Mouse (Mus musculus) ES-E14 (cell line): Measurements from ENCODE around the gene Selp. TPM values are rescaled to one million over a fixed set of nuclear protein-coding genes. Genes with fewer than 3 reads are reported as not detected.

Experiments used
- DNase-seq: peaks from one replicate; pipeline ENCODE4 v3.0.0-alpha.2; 2013; ENCODE audit warnings: low read depth, low spot score
- H3K27ac ChIP-seq: 2 replicates; pipeline ENCODE4 v1.5.1; 2012; ENCODE audit warnings: low read depth, mild to moderate bottlenecking, low read length, moderate library complexity, mixed read lengths; ENCODE audit not compliant: poor library complexity, insufficient read depth, severe bottlenecking
- H3K36me3 ChIP-seq: 2 replicates; pipeline ENCODE4 v1.6.1; 2012; ENCODE audit warnings: mild to moderate bottlenecking, low read length, moderate library complexity, mixed read lengths; ENCODE audit not compliant: control insufficient read depth, poor library complexity, insufficient read depth, severe bottlenecking
- H3K4me1 ChIP-seq, 2 experiments: fragments of 150-350 bp in 1 of 2; sonication (generic) in 1 of 2; 2 replicates each; pipeline ENCODE4 v1.6.1; 2012; ENCODE audit warnings: low read length in 2 of 2, mild to moderate bottlenecking in 1 of 2, mixed read lengths in 1 of 2; ENCODE audit not compliant: control insufficient read depth in 2 of 2, insufficient read depth in 2 of 2, poor library complexity in 1 of 2
- H3K4me3 ChIP-seq, 2 experiments: fragments of 150-350 bp in 1 of 2; sonication (generic) in 1 of 2; 2 replicates each; pipeline ENCODE4 v1.5.1; 2012; ENCODE audit warnings: low read length in 2 of 2, low read depth in 1 of 2, mild to moderate bottlenecking in 1 of 2, mixed read lengths in 1 of 2; ENCODE audit not compliant: insufficient read depth in 1 of 2, poor library complexity in 1 of 2, severe bottlenecking in 1 of 2
- H3K9ac ChIP-seq: 2 replicates; pipeline ENCODE4 v1.6.1; 2012; ENCODE audit warnings: low read depth, mild to moderate bottlenecking, low read length, mixed read lengths; ENCODE audit not compliant: poor library complexity, insufficient read depth, severe bottlenecking
- H3K9me3 ChIP-seq: fragments of 150-350 bp; sonication (generic); 2 replicates; pipeline ENCODE4 v1.6.1; 2012; ENCODE audit warnings: low read depth, mild to moderate bottlenecking, low read length; ENCODE audit not compliant: control insufficient read depth, insufficient read depth
- CHD2 ChIP-seq: IDR thresholded peaks from 2 replicates; pipeline ENCODE4 v1.6.1; 2014; ENCODE audit warnings: mild to moderate bottlenecking, low read depth, low read length, inconsistent platforms
- HCFC1 ChIP-seq: IDR thresholded peaks from 2 replicates; pipeline ENCODE4 v1.6.1; 2012; ENCODE audit warnings: low read length, inconsistent platforms, borderline replicate concordance; ENCODE audit not compliant: insufficient read depth
- MAFK ChIP-seq: IDR thresholded peaks from 2 replicates; pipeline ENCODE4 v1.6.1; 2014; ENCODE audit warnings: mild to moderate bottlenecking, low read depth, low read length, inconsistent platforms; ENCODE audit not compliant: insufficient read depth
- ZC3H11A ChIP-seq: IDR thresholded peaks from 2 replicates; pipeline ENCODE4 v1.6.1; 2012; ENCODE audit warnings: low read depth, mild to moderate bottlenecking, inconsistent platforms, low read length, borderline replicate concordance
- ZNF384 ChIP-seq: IDR thresholded peaks from 2 replicates; pipeline ENCODE4 v1.6.1; 2012; ENCODE audit warnings: low read depth, low read length, inconsistent platforms
- in situ Hi-C, 2 experiments: fragments of 600-800 bp; cut with MboI; formaldehyde crosslinking; loops; one replicate each; pipeline ENCODE4 v1.15.1; 2025; ENCODE audit warnings: low sequenced_read_pairs in 2 of 2, inconsistent platforms in 1 of 2; ENCODE audit not compliant: unreplicated experiment in 2 of 2
- total RNA-seq: library from RNA; depleted of rRNA; stranded (reverse); fragments of 300-350 nt; gene quantifications from 2 replicates; pipeline ENCODE4 v1.2.3, GENCODE M21; 2012

Gene Selp
- total RNA-seq, 1 experiment = 0.22 TPM

- Histone ChIP-seq H3K9me3 (no peaks in the 10 kb centered on the region), H3K27ac (no peak overlapping the region), H3K9ac (no peak overlapping the region), H3K4me3 (no peak overlapping the region), H3K4me1 (no peaks in the 10 kb centered on the region), H3K36me3 (no peaks in the 10 kb centered on the region)
- no peak for TF ChIP-seq MAFK
- no peak for TF ChIP-seq HCFC1
- no peak for TF ChIP-seq CHD2
- TF ChIP-seq ZNF384 = no peak
- no peak for TF ChIP-seq ZC3H11A
- DNase-seq = no peak
- in situ Hi-C loops = no loop called here
Measured at GRCm38 (mm10) chr1:164132609-164133008, 17.5 kb downstream of the Selp start.

GRCm38 (mm10) chr1:164134101-164134500, 19.0 kb downstream of the Selp start:
- no peak overlapping the region for H3K4me3 ChIP-seq
- TF ChIP-seq ZNF384 = no peak
- TF ChIP-seq ZC3H11A = no peak
- no peak for TF ChIP-seq MAFK
- TF ChIP-seq HCFC1 = no peak
- TF ChIP-seq CHD2 = no peak

GRCm38 (mm10) chr1:164135360-164135759, 20.3 kb downstream of the Selp start:
- H3K9ac ChIP-seq = no peak overlapping the region
- H3K9me3 ChIP-seq = no peaks in the 10 kb centered on the region
- no peak overlapping the region for H3K4me3 ChIP-seq
- no peaks in the 10 kb centered on the region for H3K4me1 ChIP-seq
- DNase-seq = no peak
- in situ Hi-C loops = no loop called here
- no peak overlapping the region for H3K27ac ChIP-seq
- no peaks in the 10 kb centered on the region for H3K36me3 ChIP-seq
- no peak for TF ChIP-seq MAFK
- no peak for TF ChIP-seq HCFC1
- no peak for TF ChIP-seq ZC3H11A
- no peak for TF ChIP-seq ZNF384
- no peak for TF ChIP-seq CHD2

More at GRCm38 (mm10) chr1:164134101-164134500, 19.0 kb downstream of the Selp start:
- H3K9me3 ChIP-seq = no peaks in the 10 kb centered on the region
- no peak for DNase-seq
- no peaks in the 10 kb centered on the region for H3K36me3 ChIP-seq
- no peak overlapping the region for H3K9ac ChIP-seq
- no peak overlapping the region for H3K27ac ChIP-seq
- in situ Hi-C loops = no loop called here
- H3K4me1 ChIP-seq = no peaks in the 10 kb centered on the region

- Histone ChIP-seq H3K27ac (no peak overlapping the region), H3K4me3 (no peak overlapping the region), H3K9me3 (no peaks in the 10 kb centered on the region), H3K4me1 (no peaks in the 10 kb centered on the region), H3K9ac (no peak overlapping the region), H3K36me3 (no peaks in the 10 kb centered on the region)
- DNase-seq = no peak
- TF ChIP-seq ZC3H11A (no peak), CHD2 (no peak), ZNF384 (no peak), MAFK (no peak), HCFC1 (no peak)
- in situ Hi-C loops = no loop called here
Measured at GRCm38 (mm10) chr1:164135960-164136359, 20.9 kb downstream of the Selp start.

- H3K27ac ChIP-seq = no peak overlapping the region
- H3K36me3 ChIP-seq = no peaks in the 10 kb centered on the region
- DNase-seq = no peak
- H3K9ac ChIP-seq = no peak overlapping the region
- H3K9me3 ChIP-seq = no peaks in the 10 kb centered on the region
- in situ Hi-C loops = no loop called here
- no peaks in the 10 kb centered on the region for H3K4me1 ChIP-seq
- H3K4me3 ChIP-seq = no peak overlapping the region
- TF ChIP-seq CHD2 (no peak), HCFC1 (no peak), ZNF384 (no peak), ZC3H11A (no peak), MAFK (no peak)
Measured at GRCm38 (mm10) chr1:164136636-164137035, 21.6 kb downstream of the Selp start.
